Mouse (Mus musculus) CH12.LX (cell line): ENCODE measurements at regions not wholly inside any gene's neighbourhood (a gene's known extent, or its start where the extent isn't known, plus 50 kb on each side); places are given as distances from the start of the nearest gene placed in this dataset.

Source experiments
- DNase-seq: peaks from one replicate; pipeline ENCODE4 v3.0.0-alpha.2; 2013; ENCODE audit errors: extremely low read depth
- H3K27ac ChIP-seq: 2 replicates; pipeline ENCODE4 v1.5.1; 2012; ENCODE audit warnings: low read depth, mild to moderate bottlenecking, control low read depth, moderate library complexity; ENCODE audit not compliant: insufficient read depth
- H3K27me3 ChIP-seq: replicated peaks from 2 replicates; pipeline ENCODE3; 2012; ENCODE audit warnings: inconsistent platforms
- H3K36me3 ChIP-seq, 2 experiments: replicated peaks in 1 of 2; 2 replicates each; pipeline versions ENCODE3 to v1.6.1; 2012; ENCODE audit warnings: inconsistent platforms in 1 of 2, low read length in 1 of 2, mild to moderate bottlenecking in 1 of 2, mixed read lengths in 1 of 2, moderate library complexity in 1 of 2; ENCODE audit not compliant: control insufficient read depth in 1 of 2, insufficient read depth in 1 of 2
- H3K4me1 ChIP-seq, 2 experiments: 2 replicates each; pipeline ENCODE4 v1.6.1; 2012; ENCODE audit warnings: inconsistent platforms in 1 of 2, moderate library complexity in 1 of 2; ENCODE audit not compliant: insufficient read depth in 2 of 2, control insufficient read depth in 1 of 2
- H3K4me2 ChIP-seq: 2 replicates; pipeline ENCODE4 v1.6.1; 2012; ENCODE audit warnings: low read depth, mild to moderate bottlenecking, control low read depth; ENCODE audit not compliant: poor library complexity, insufficient read depth, severe bottlenecking
- H3K4me3 ChIP-seq, 3 experiments: fragments of 150-350 bp in 1 of 3; sonication (generic) in 1 of 3; replicated peaks in 1 of 3; 2 replicates each; pipeline versions ENCODE3 to v1.5.1; 2011 to 2012; ENCODE audit warnings: low read depth in 2 of 3, low read length in 2 of 3, mild to moderate bottlenecking in 2 of 3, moderate library complexity in 2 of 3, control low read depth in 1 of 3, improper control_type of control experiment in 1 of 3, inconsistent platforms in 1 of 3, mixed read lengths in 1 of 3; ENCODE audit not compliant: poor library complexity in 1 of 3
- H3K79me2 ChIP-seq: replicated peaks from 2 replicates; pipeline ENCODE4 v1.6.1; 2012; ENCODE audit warnings: mild to moderate bottlenecking, moderate library complexity; ENCODE audit not compliant: control insufficient read depth, poor library complexity, insufficient read depth, severe bottlenecking; ENCODE audit errors: extremely low read depth
- H3K9ac ChIP-seq: 2 replicates; pipeline ENCODE4 v1.6.1; 2012; ENCODE audit warnings: low read depth, mild to moderate bottlenecking, control low read depth, moderate library complexity; ENCODE audit not compliant: insufficient read depth
- H3K9me3 ChIP-seq: replicated peaks from 2 replicates; pipeline ENCODE3; 2012; ENCODE audit warnings: low read length, inconsistent platforms, mixed read lengths
- BHLHE40 ChIP-seq: IDR thresholded peaks from 2 replicates; pipeline ENCODE4 v1.6.1; 2011; ENCODE audit warnings: mild to moderate bottlenecking, low read depth, low read length, improper control_type of control experiment
- CHD1 ChIP-seq: IDR thresholded peaks from 2 replicates; pipeline ENCODE4 v1.6.1; 2012; ENCODE audit warnings: low read depth, low read length, improper control_type of control experiment, inconsistent platforms
- EP300 ChIP-seq: IDR thresholded peaks from 2 replicates; pipeline ENCODE4 v1.6.1; 2011; ENCODE audit warnings: low read length, improper control_type of control experiment
- GABPA ChIP-seq: IDR thresholded peaks from 2 replicates; pipeline ENCODE4 v1.6.1; 2012; ENCODE audit warnings: low read depth, low read length, improper control_type of control experiment, inconsistent platforms; ENCODE audit not compliant: insufficient replicate concordance
- KAT2A ChIP-seq: IDR thresholded peaks from 2 replicates; pipeline ENCODE4 v1.6.1; 2012; ENCODE audit warnings: low read length, improper control_type of control experiment, inconsistent platforms; ENCODE audit not compliant: insufficient replicate concordance
- MAFK ChIP-seq: IDR thresholded peaks from 2 replicates; pipeline ENCODE4 v1.6.1; 2011; ENCODE audit warnings: low read length, improper control_type of control experiment; ENCODE audit not compliant: insufficient replicate concordance
- MAX ChIP-seq: IDR thresholded peaks from 2 replicates; pipeline ENCODE4 v1.6.1; 2011; ENCODE audit warnings: low read length, improper control_type of control experiment
- MEF2A ChIP-seq: IDR thresholded peaks from 2 replicates; pipeline ENCODE4 v1.6.1; 2014; ENCODE audit warnings: low read depth, mild to moderate bottlenecking, inconsistent platforms, low read length, improper control_type of control experiment, borderline replicate concordance
- MXI1 ChIP-seq: IDR thresholded peaks from 2 replicates; pipeline ENCODE4 v1.6.1; 2011; ENCODE audit warnings: mild to moderate bottlenecking, low read depth, low read length, improper control_type of control experiment
- RAD21 ChIP-seq: IDR thresholded peaks from 2 replicates; pipeline ENCODE4 v1.6.1; 2011; ENCODE audit warnings: low read depth, mild to moderate bottlenecking, low read length, improper control_type of control experiment, moderate library complexity
- RCOR1 ChIP-seq: conservative IDR thresholded peaks from 2 replicates; pipeline ENCODE4 v1.6.1; 2012; ENCODE audit warnings: low read depth, mild to moderate bottlenecking, inconsistent platforms, low read length, improper control_type of control experiment
- SMC3 ChIP-seq: IDR thresholded peaks from 2 replicates; pipeline ENCODE4 v1.6.1; 2011; ENCODE audit warnings: low read depth, low read length, improper control_type of control experiment
- UBTF ChIP-seq: IDR thresholded peaks from 2 replicates; pipeline ENCODE4 v1.6.1; 2012; ENCODE audit warnings: low read depth, mild to moderate bottlenecking, inconsistent platforms, low read length, improper control_type of control experiment, moderate library complexity
- ZMIZ1 ChIP-seq: IDR thresholded peaks from 2 replicates; pipeline ENCODE4 v1.6.1; 2012; ENCODE audit warnings: low read depth, mild to moderate bottlenecking, inconsistent platforms, low read length, improper control_type of control experiment
- ZNF384 ChIP-seq: IDR thresholded peaks from 2 replicates; pipeline ENCODE4 v1.6.1; 2012; ENCODE audit warnings: low read depth, low read length, improper control_type of control experiment, inconsistent platforms
- dilution Hi-C: fragments of 300-500 bp; cut with MboI; formaldehyde crosslinking; loops from 2 replicates; pipeline ENCODE4 v1.14.3; 2020; ENCODE audit warnings: low sequenced_read_pairs; ENCODE audit not compliant: extremely low pct_unique_long_range_greater_than_20kb, extremely low pct_ligation_motif_present
- in situ Hi-C: fragments of 300-500 bp; cut with MboI; formaldehyde crosslinking; loops from 3 replicates; pipeline ENCODE4 v1.14.3; 2019; ENCODE audit warnings: low sequenced_read_pairs, low pct_ligation_motif_present, low pct_unique_long_range_greater_than_20kb, mixed read lengths

DNA sequence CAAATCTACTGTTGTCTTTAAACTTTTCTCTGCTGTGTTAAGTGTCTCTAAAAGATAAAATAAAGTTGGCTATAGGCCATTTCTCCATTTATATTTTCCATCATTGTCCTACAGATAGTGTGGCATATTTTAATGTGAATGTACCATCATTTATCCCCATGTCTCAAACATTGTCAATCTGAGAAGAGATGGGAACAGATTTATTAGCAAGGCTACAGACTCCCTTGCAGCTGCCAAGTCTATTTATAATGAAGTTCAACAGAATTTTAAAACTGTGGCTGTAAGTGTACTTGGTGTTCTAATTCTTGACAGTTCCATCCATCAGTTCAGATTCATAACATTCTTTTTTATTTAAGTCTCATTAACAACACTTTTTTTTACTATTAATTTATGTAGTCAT, 271.2 kb downstream of the Pcdh10 start:
- Histone ChIP-seq H3K4me3 (no peak overlapping the region), H3K9ac (no peak overlapping the region), H3K27ac (no peak overlapping the region), H3K9me3 (peaks cover 9% of the 10 kb centered on the region), H3K4me2 (no peak overlapping the region), H3K4me1 (no peaks in the 10 kb centered on the region), H3K79me2 (no peaks in the 10 kb centered on the region), H3K27me3 (no peaks in the 10 kb centered on the region), H3K36me3 (no peaks in the 10 kb centered on the region)
- no peak for TF ChIP-seq RAD21
- dilution Hi-C loops (no loop called here), in situ Hi-C loops (no loop called here)
- DNase-seq, result no peak

DNA sequence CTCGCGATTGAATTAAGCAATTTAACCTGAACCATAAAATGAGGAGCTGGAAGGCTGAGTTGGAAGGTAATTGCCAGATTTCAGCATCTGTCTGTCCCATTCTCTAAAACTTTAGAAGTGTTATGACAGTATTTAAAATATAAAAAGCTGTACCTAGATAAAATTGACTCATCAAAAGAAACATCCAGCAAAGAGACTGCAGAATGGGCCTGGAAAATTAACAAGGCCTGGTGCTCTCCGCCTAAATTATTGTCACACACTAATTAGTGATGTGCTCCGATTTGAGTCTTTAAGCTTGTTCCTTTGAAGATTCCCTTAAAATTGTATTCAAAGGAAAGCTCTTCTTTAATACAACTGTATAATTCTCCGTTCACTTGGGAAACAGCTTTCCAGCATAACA, 278.8 kb downstream of the Pcdh10 start:
- Histone ChIP-seq H3K4me1 (no peaks in the 10 kb centered on the region), H3K36me3 (no peaks in the 10 kb centered on the region), H3K27me3 (no peaks in the 10 kb centered on the region), H3K4me2 (no peak overlapping the region), H3K9ac (no peak overlapping the region), H3K4me3 (no peak overlapping the region), H3K27ac (no peak overlapping the region), H3K9me3 (peaks cover 7% of the 10 kb centered on the region), H3K79me2 (no peaks in the 10 kb centered on the region)
- TF ChIP-seq ZNF384, result no peak
- no peak for TF ChIP-seq RAD21
- TF ChIP-seq MAFK, result no peak
- TF ChIP-seq BHLHE40, result no peak
- no peak for TF ChIP-seq SMC3
- TF ChIP-seq RCOR1, result no peak
- TF ChIP-seq GABPA, result no peak
- no peak for TF ChIP-seq EP300
- no peak for TF ChIP-seq CHD1
- no peak for TF ChIP-seq MAX
- no peak for TF ChIP-seq MXI1
- TF ChIP-seq KAT2A, result no peak
- TF ChIP-seq UBTF, result no peak
- no peak for TF ChIP-seq MEF2A
- no peak for TF ChIP-seq ZMIZ1
- dilution Hi-C loops (no loop called here), in situ Hi-C loops (no loop called here)
- no peak for DNase-seq
